Mouse (Mus musculus) ES-E14 (cell line): ENCODE data around the gene Gm10719.
"Not testable (repeated sequence)": the region's sequence is repeated elsewhere in the genome, so short reads cannot be mapped to it uniquely, and the experiment has no call there.

ENCODE experiments used
- CHD2 ChIP-seq: IDR thresholded peaks from 2 replicates; pipeline ENCODE4 v1.6.1; 2014; ENCODE audit warnings: mild to moderate bottlenecking, low read depth, low read length, inconsistent platforms
- MAFK ChIP-seq: IDR thresholded peaks from 2 replicates; pipeline ENCODE4 v1.6.1; 2014; ENCODE audit warnings: mild to moderate bottlenecking, low read depth, low read length, inconsistent platforms; ENCODE audit not compliant: insufficient read depth
- ZNF384 ChIP-seq: IDR thresholded peaks from 2 replicates; pipeline ENCODE4 v1.6.1; 2012; ENCODE audit warnings: low read depth, low read length, inconsistent platforms

DNA sequence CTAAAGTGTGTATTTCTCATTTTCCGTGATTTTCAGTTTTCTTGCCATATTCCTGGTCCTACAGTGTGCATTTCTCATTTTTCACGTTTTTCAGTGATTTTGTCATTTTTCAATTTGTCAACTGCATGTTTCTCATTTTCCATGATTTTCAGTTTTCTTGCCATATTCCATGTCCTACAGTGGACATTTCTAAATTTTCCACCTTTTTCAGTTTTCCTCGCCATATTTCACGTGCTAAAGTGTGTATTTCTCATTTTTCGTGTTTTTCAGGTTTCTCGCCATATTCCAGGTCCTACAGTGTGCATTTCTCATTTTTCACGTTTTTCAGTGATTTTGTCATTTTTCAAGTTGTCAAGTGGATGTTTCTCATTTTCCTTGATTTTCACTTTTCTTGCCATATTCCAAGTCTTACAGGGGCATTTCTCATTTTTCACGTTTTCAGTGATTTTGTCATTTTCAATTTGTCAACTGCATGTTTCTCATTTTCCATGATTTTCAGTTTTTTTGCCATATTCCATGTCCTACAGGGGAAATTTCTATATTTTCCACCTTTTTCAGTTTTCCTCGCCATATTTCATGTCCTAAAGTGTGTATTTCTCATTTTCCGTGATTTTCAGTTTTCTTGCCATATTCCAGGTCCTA, 13.6 kb downstream of the Gm10719 start:
- not testable (repeated sequence) for TF ChIP-seq MAFK, CHD2, ZNF384
